Mouse (Mus musculus) liver, embryonic 14.5 days (tissue): ENCODE data around the gene Acer3.

ENCODE experiments used
- CTCF ChIP-seq: IDR thresholded peaks from 2 replicates; pipeline ENCODE4 v1.5.1; 2016; ENCODE audit warnings: antibody characterized with exemption, low read depth, control low read depth
- EP300 ChIP-seq: IDR thresholded peaks from 2 replicates; pipeline ENCODE4 v1.6.1; 2016; ENCODE audit warnings: antibody characterized with exemption, low read depth

- no peak for TF ChIP-seq CTCF
- no peak for TF ChIP-seq EP300
Observed at GRCm38 (mm10) chr7:98202946-98203345, 118.1 kb downstream of the Acer3 start.
